Mouse (Mus musculus): ENCODE results near the gene Esrp2. TPM values are rescaled to one million over a fixed set of nuclear protein-coding genes. Genes with fewer than 3 reads are reported as not detected.

Esrp2 gene
- polyA plus RNA-seq, 1 experiment = 0.67 TPM

DNA sequence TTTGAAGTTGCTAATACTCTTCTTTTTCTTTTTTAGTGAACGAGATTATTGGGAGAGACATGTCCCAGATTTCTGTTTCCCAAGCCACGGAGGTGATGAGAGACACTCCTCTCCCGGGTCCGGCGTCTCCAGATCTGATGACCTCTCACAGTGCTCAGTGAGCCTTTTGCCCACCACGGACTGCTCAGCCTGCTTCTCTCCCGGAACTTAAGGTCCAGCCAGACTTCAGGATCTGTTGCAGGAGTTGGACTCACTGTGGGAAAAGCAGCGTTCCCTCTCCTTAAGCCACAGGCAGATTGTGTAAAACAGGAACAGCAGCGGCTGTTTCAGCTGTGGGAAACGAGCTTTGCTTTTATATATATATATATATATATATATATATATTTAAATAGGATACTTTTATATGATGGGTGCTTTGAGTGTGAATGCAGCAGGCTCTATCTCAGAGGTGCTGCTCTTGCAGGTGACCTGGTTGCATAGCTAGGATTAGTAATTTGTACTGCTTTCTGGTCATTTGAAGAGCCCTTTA is 8.8 kb downstream of the Esrp2 start:
- WGBS = 95% methylated on average over 10 of the region's 10 CpGs
- TF ChIP-seq POLR2A (IDR thresholded peaks at IDR 0.05; ENCODE audit: low read depth, low read length) = no peak
- TF ChIP-seq CTCF (IDR thresholded peaks at IDR 0.05; ENCODE audit: extremely low read depth, insufficient read depth, insufficient read length, insufficient replicate concordance) = no peak
- H3K36me3 ChIP-seq (ENCODE audit: control insufficient read depth, insufficient read depth, low read length) = peaks cover 45% of the 10 kb centered on the region
- H3K27me3 ChIP-seq (ENCODE audit: control insufficient read depth, insufficient read depth, low read length) = no peaks in the 10 kb centered on the region
- H3K27ac ChIP-seq (ENCODE audit: insufficient read depth, low read length) = no peak overlapping the region
- H3K4me3 ChIP-seq (ENCODE audit: extremely low read depth, insufficient read depth, insufficient read length) = no peak overlapping the region
- DNase-seq (ENCODE audit: low read depth in 1 of 2, low spot score in 2 of 2) = no peak
- no peaks in the 10 kb centered on the region for H3K4me1 ChIP-seq (ENCODE audit: control insufficient read depth, insufficient read depth, insufficient read length)

DNA sequence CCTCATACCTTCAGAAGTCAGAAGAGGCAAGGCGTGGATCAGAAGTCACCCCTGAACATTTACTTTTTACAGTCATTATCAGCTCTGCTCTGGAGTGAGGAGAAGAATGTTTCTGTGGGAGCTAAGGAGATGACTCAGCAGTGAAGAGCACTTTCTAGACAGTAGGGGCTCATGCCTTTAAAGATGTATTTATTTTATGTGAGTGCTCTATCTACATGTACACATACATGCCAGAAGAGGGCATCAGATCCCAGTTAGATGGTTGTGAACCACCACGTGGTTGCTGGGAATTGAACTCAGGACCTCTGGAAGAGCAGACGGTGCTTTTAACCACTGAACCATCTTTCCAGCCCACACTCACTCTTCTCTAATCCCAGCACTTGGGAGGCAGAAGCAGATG is 9.7 kb downstream of the Esrp2 start:
- Histone ChIP-seq H3K36me3 (ENCODE audit: control insufficient read depth, insufficient read depth, low read length) (peaks cover 38% of the 10 kb centered on the region), H3K4me3 (ENCODE audit: extremely low read depth, insufficient read depth, insufficient read length) (no peak overlapping the region), H3K27ac (ENCODE audit: insufficient read depth, low read length) (no peak overlapping the region), H3K4me1 (ENCODE audit: control insufficient read depth, insufficient read depth, insufficient read length) (no peaks in the 10 kb centered on the region), H3K27me3 (ENCODE audit: control insufficient read depth, insufficient read depth, low read length) (no peaks in the 10 kb centered on the region)
- 79% methylated on average over 3 of the region's 3 CpGs for WGBS
- DNase-seq (ENCODE audit: low read depth in 1 of 2, low spot score in 2 of 2) = no peak
- TF ChIP-seq CTCF (IDR thresholded peaks at IDR 0.05; ENCODE audit: extremely low read depth, insufficient read depth, insufficient read length, insufficient replicate concordance) (no peak), POLR2A (IDR thresholded peaks at IDR 0.05; ENCODE audit: low read depth, low read length) (no peak)

DNA sequence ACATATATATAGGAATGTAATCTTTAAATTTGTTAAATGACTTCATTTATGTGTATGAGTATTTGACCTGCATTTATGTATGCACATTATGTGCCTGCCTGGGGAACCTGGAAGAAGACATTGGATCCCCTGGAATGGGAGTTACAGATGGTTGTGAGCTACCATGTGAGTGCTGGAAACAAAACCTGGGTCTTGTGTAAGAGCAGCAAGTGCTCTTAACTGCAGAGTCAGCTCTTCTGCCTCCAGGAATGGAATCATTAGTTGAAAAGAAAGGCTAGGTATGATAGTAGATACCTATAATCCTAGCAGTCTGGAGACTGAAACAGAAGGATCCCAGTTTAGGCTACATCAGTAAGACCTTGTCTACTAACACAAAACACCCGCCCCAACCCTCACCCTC is 10.7 kb downstream of the Esrp2 start:
- no peaks in the 10 kb centered on the region for H3K4me1 ChIP-seq (ENCODE audit: control insufficient read depth, insufficient read depth, insufficient read length)
- peaks cover 33% of the 10 kb centered on the region for H3K36me3 ChIP-seq (ENCODE audit: control insufficient read depth, insufficient read depth, low read length)

DNA sequence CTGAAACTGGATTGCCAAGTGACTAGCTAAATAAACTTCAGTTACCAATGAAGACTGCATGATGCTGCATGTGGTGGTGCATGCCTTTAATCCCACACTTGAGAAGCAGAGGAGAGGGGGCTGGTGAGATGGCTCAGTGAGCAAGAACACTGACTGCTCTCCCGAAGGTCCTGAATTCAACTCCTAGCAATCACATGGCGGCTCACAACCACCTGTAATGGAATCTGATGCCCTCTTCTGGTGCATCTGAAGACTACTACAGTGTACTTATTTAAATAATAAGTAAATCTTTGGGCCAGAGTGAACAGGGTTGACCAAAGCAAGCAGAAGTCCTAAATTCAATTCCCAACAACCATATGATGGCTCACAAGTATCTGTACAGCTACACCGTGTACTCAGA is 13.3 kb downstream of the Esrp2 start:
- no peak overlapping the region for H3K27ac ChIP-seq (ENCODE audit: insufficient read depth, low read length)
- no peak for DNase-seq (ENCODE audit: low read depth in 1 of 2, low spot score in 2 of 2)
- WGBS = 89% methylated on average over 3 of the region's 3 CpGs
- no peak for TF ChIP-seq CTCF (IDR thresholded peaks at IDR 0.05; ENCODE audit: extremely low read depth, insufficient read depth, insufficient read length, insufficient replicate concordance)
- TF ChIP-seq POLR2A (IDR thresholded peaks at IDR 0.05; ENCODE audit: low read depth, low read length) = no peak
- H3K36me3 ChIP-seq (ENCODE audit: control insufficient read depth, insufficient read depth, low read length) = peaks cover 25% of the 10 kb centered on the region
- H3K4me1 ChIP-seq (ENCODE audit: control insufficient read depth, insufficient read depth, insufficient read length) = no peaks in the 10 kb centered on the region
- H3K27me3 ChIP-seq (ENCODE audit: control insufficient read depth, insufficient read depth, low read length) = no peaks in the 10 kb centered on the region
- no peak overlapping the region for H3K4me3 ChIP-seq (ENCODE audit: extremely low read depth, insufficient read depth, insufficient read length)

More for the DNA sequence above, 10.7 kb downstream of the Esrp2 start:
- Histone ChIP-seq H3K4me3 (ENCODE audit: extremely low read depth, insufficient read depth, insufficient read length) (no peak overlapping the region), H3K27me3 (ENCODE audit: control insufficient read depth, insufficient read depth, low read length) (no peaks in the 10 kb centered on the region), H3K27ac (ENCODE audit: insufficient read depth, low read length) (no peak overlapping the region)
- TF ChIP-seq CTCF (IDR thresholded peaks at IDR 0.05; ENCODE audit: extremely low read depth, insufficient read depth, insufficient read length, insufficient replicate concordance) (no peak), POLR2A (IDR thresholded peaks at IDR 0.05; ENCODE audit: low read depth, low read length) (no peak)
- 93% methylated on average over 1 of the region's 1 CpGs for WGBS
- DNase-seq (ENCODE audit: low read depth in 1 of 2, low spot score in 2 of 2) = no peak

DNA sequence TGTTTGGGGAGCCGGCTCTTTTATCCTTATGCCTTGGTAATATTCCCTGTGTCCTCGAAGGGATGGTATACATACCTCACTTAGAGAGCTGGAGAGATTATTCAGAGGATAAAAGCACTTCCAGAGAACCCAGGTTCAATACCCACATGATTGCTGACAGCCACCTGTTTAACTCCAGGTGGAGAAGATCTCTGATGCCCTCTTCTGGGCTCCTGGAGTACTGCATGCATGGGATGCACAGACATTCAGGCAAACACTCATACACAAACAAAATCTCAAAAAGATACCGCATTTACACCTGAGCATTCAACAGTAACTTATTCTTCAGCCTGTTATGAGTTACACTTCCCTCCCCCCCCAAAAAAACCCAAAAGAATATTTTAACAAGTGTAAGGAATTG is 20.9 kb downstream of the Esrp2 start:
- Histone ChIP-seq H3K4me1 (ENCODE audit: control insufficient read depth, insufficient read depth, insufficient read length) (no peaks in the 10 kb centered on the region), H3K36me3 (ENCODE audit: control insufficient read depth, insufficient read depth, low read length) (peaks cover 22% of the 10 kb centered on the region), H3K27me3 (ENCODE audit: control insufficient read depth, insufficient read depth, low read length) (no peaks in the 10 kb centered on the region), H3K27ac (ENCODE audit: insufficient read depth, low read length) (no peak overlapping the region), H3K4me3 (ENCODE audit: extremely low read depth, insufficient read depth, insufficient read length) (no peak overlapping the region)
- 93% methylated on average over 3 of the region's 3 CpGs for WGBS
- TF ChIP-seq CTCF (IDR thresholded peaks at IDR 0.05; ENCODE audit: extremely low read depth, insufficient read depth, insufficient read length, insufficient replicate concordance) = peak; percentile 28; the same call in 1 of the 2 replicates
- no peak for TF ChIP-seq POLR2A (IDR thresholded peaks at IDR 0.05; ENCODE audit: low read depth, low read length)
- peak in 1 of 2 experiments; percentile 47 for DNase-seq (ENCODE audit: low read depth in 1 of 2, low spot score in 2 of 2)

DNA sequence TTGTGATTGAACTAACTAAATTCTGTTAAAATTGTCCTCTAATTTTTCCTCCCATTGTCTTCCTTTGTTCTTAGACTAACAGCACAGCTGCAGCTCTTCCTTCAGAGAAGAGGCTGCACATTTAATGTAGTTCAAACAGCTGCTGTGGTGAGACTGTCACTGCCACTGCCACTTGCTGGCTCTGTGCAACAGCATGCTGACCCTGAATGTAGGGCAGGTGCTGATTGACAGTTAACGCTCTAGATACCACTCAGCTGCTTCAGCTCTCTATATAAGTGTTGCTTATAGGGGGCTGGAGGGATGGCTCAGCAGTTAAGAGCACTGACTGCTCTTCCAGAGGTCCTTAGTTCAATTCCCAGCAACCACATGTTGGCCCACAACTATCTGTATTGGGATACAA is 24.3 kb downstream of the Esrp2 start:
- Histone ChIP-seq H3K27ac (ENCODE audit: insufficient read depth, low read length) (no peak overlapping the region), H3K4me3 (ENCODE audit: extremely low read depth, insufficient read depth, insufficient read length) (no peak overlapping the region), H3K36me3 (ENCODE audit: control insufficient read depth, insufficient read depth, low read length) (peaks cover 31% of the 10 kb centered on the region), H3K4me1 (ENCODE audit: control insufficient read depth, insufficient read depth, insufficient read length) (no peaks in the 10 kb centered on the region), H3K27me3 (ENCODE audit: control insufficient read depth, insufficient read depth, low read length) (no peaks in the 10 kb centered on the region)
- TF ChIP-seq CTCF (IDR thresholded peaks at IDR 0.05; ENCODE audit: extremely low read depth, insufficient read depth, insufficient read length, insufficient replicate concordance) (no peak), POLR2A (IDR thresholded peaks at IDR 0.05; ENCODE audit: low read depth, low read length) (no peak)
- 78% methylated on average over 1 of the region's 1 CpGs for WGBS
- DNase-seq (ENCODE audit: low read depth in 1 of 2, low spot score in 2 of 2) = no peak

- no peak overlapping the region for H3K27ac ChIP-seq (ENCODE audit: insufficient read depth, low read length)
- no peak for DNase-seq (ENCODE audit: low read depth in 1 of 2, low spot score in 2 of 2)
- no peaks in the 10 kb centered on the region for H3K4me1 ChIP-seq (ENCODE audit: control insufficient read depth, insufficient read depth, insufficient read length)
- TF ChIP-seq CTCF (IDR thresholded peaks at IDR 0.05; ENCODE audit: extremely low read depth, insufficient read depth, insufficient read length, insufficient replicate concordance) = no peak
- no peak for TF ChIP-seq POLR2A (IDR thresholded peaks at IDR 0.05; ENCODE audit: low read depth, low read length)
- no peak overlapping the region for H3K4me3 ChIP-seq (ENCODE audit: extremely low read depth, insufficient read depth, insufficient read length)
- H3K36me3 ChIP-seq (ENCODE audit: control insufficient read depth, insufficient read depth, low read length) = peaks cover 29% of the 10 kb centered on the region
- WGBS = 65% methylated on average over 2 of the region's 2 CpGs
- no peaks in the 10 kb centered on the region for H3K27me3 ChIP-seq (ENCODE audit: control insufficient read depth, insufficient read depth, low read length)
Observed at GRCm38 (mm10) chr8:106112041-106112440, 24.7 kb downstream of the Esrp2 start.
